Comparison of ENCODE assay signal across 30 mouse cellular contexts in genomic region chr10:121403104-121403503, GRCm38 (mm10). TPM values are rescaled to one million over a fixed set of nuclear protein-coding genes. Genes with fewer than 3 reads are reported as not detected.
DNase-seq lines count a peak whose midpoint lies in the region; ATAC-seq and TF ChIP-seq lines count a peak whose summit lies in the region.
"Had no signal": no experiment of that assay in that cellular context is flagged by ENCODE, and none has a peak within 500 bp of the region (broad histone marks: within the 10 kb centered on the region; RNA-seq: fewer than 3 reads in every experiment).

No protein-coding gene starts in this region.

- no peak overlapping the region for H3K4me2 ChIP-seq in limb, embryonic 12.5 days
- H3K4me2 ChIP-seq: embryonic facial prominence, embryonic 12.5 days; forebrain, embryonic 13.5 days; heart, embryonic 13.5 days; hindbrain, embryonic 12.5 days; hindbrain, embryonic 15.5 days had no signal

- no peak for TF ChIP-seq CTCF in cerebellum, adult 2 months (IDR thresholded peaks at IDR 0.05; ENCODE audit: borderline replicate concordance, insufficient read depth, low read depth, low read length)

- peak overlapping the region; percentile 41; the same call in 1 of the 2 replicates for H3K27ac ChIP-seq in limb, embryonic 12.5 days
- H3K27ac ChIP-seq in limb, embryonic 10.5 days: no peak overlapping the region
- H3K27ac ChIP-seq in embryonic facial prominence, embryonic 10.5 days (replicated peaks): 0 out of 2 replicates have a peak overlapping the region, but pooled peaks have one; percentile 2
- no peak overlapping the region for H3K27ac ChIP-seq in cerebellum, adult 2 months (ENCODE audit: insufficient read depth, low read length)
- H3K27ac ChIP-seq: embryonic facial prominence, embryonic 12.5 days; forebrain, embryonic 10.5 days; forebrain, embryonic 13.5 days; gastrocnemius, adult 2 months; heart, embryonic 13.5 days; hindbrain, embryonic 12.5 days; hindbrain, embryonic 15.5 days had no signal

- H3K9ac ChIP-seq in limb, embryonic 12.5 days (replicated peaks): 0 out of 2 replicates have a peak overlapping the region, but pooled peaks have one; percentile 12
- H3K9ac ChIP-seq: embryonic facial prominence, embryonic 12.5 days; forebrain, embryonic 13.5 days; forebrain, postnatal 0 days; heart, embryonic 13.5 days; hindbrain, embryonic 12.5 days; hindbrain, embryonic 15.5 days had no signal

- H3K4me1 ChIP-seq in limb, embryonic 12.5 days (replicated peaks): peaks cover 7% of the 10 kb centered on the region; the same call in 1 of the 2 replicates
- peaks cover 11% of the 10 kb centered on the region; the same call in 1 of the 2 replicates for H3K4me1 ChIP-seq in limb, embryonic 10.5 days
- peaks cover 4% of the 10 kb centered on the region for H3K4me1 ChIP-seq in embryonic facial prominence, embryonic 10.5 days
- no peaks in the 10 kb centered on the region for H3K4me1 ChIP-seq in cerebellum, adult 2 months (ENCODE audit: control insufficient read depth, insufficient read depth, low read length)
- H3K4me1 ChIP-seq: embryonic facial prominence, embryonic 12.5 days; forebrain, embryonic 10.5 days; forebrain, embryonic 13.5 days; heart, embryonic 13.5 days; hindbrain, embryonic 12.5 days; hindbrain, embryonic 15.5 days had no signal

- no peak for DNase-seq in limb, embryonic 10.5 days (ENCODE audit: low spot score)
- no peak for DNase-seq in embryonic facial prominence, embryonic 10.5 days (ENCODE audit: low spot score)
- no peak for DNase-seq in gastrocnemius, adult 8-10 months (ENCODE audit: low spot score in 2 of 2)
- no peak for DNase-seq in left cerebral cortex, postnatal 25 days (ENCODE audit: low spot score in 2 of 2)
- no peak for DNase-seq in cerebellum, adult 2 months
- DNase-seq: adrenal gland, postnatal 10 days; adrenal gland, postnatal 36 days; B cell, adult 2 months; cerebellum, adult 18-20 months; cerebellum, adult 9-11 months; cerebellum, postnatal 36 days; embryo, embryonic 11 days; forebrain, postnatal 0 days; gastrocnemius, adult 2 months; gastrocnemius, postnatal 25 days; heart, adult 18-20 months; heart, postnatal 14 days had no signal

- H3K27me3 ChIP-seq in limb, embryonic 12.5 days: no peaks in the 10 kb centered on the region
- H3K27me3 ChIP-seq in limb, embryonic 10.5 days (ENCODE audit: low read depth, poor library complexity, severe bottlenecking): no peaks in the 10 kb centered on the region
- H3K27me3 ChIP-seq in embryonic facial prominence, embryonic 10.5 days (replicated peaks; ENCODE audit: low read depth, poor library complexity, severe bottlenecking): no peaks in the 10 kb centered on the region
- H3K27me3 ChIP-seq in cerebellum, adult 2 months (ENCODE audit: control insufficient read depth, insufficient read depth, low read length): no peaks in the 10 kb centered on the region
- H3K27me3 ChIP-seq: CH12.LX; embryonic facial prominence, embryonic 12.5 days; forebrain, embryonic 13.5 days; heart, embryonic 13.5 days; hindbrain, embryonic 12.5 days; hindbrain, embryonic 15.5 days; Patski had no signal

- 62% methylated on average over 9 of the region's 9 CpGs for WGBS in limb, embryonic 12.5 days
- WGBS in limb, embryonic 10.5 days: 55% methylated on average over 9 of the region's 9 CpGs
- 74% methylated on average over 9 of the region's 9 CpGs for WGBS in embryonic facial prominence, embryonic 10.5 days
- 39% methylated on average over 9 of the region's 9 CpGs for WGBS in cerebellum, adult 2 months

- no peak overlapping the region for H3K4me3 ChIP-seq in limb, embryonic 12.5 days (replicated peaks)
- H3K4me3 ChIP-seq in limb, embryonic 10.5 days: no peak overlapping the region
- no peak overlapping the region for H3K4me3 ChIP-seq in embryonic facial prominence, embryonic 10.5 days
- H3K4me3 ChIP-seq in cerebellum, adult 2 months (replicated peaks; ENCODE audit: insufficient read depth, low read depth, low read length): no peak overlapping the region
- H3K4me3 ChIP-seq: embryonic facial prominence, embryonic 12.5 days; erythroblast, embryonic 14.5 days; forebrain, embryonic 10.5 days; forebrain, embryonic 13.5 days; gastrocnemius, adult 2 months; heart, embryonic 13.5 days; hindbrain, embryonic 12.5 days; hindbrain, embryonic 15.5 days had no signal

- H3K9me3 ChIP-seq in limb, embryonic 12.5 days: no peaks in the 10 kb centered on the region
- H3K9me3 ChIP-seq in limb, embryonic 10.5 days (replicated peaks): no peaks in the 10 kb centered on the region
- H3K9me3 ChIP-seq in embryonic facial prominence, embryonic 10.5 days: no peaks in the 10 kb centered on the region
- H3K9me3 ChIP-seq: embryonic facial prominence, embryonic 12.5 days; forebrain, embryonic 10.5 days; forebrain, embryonic 13.5 days; G1E; heart, embryonic 13.5 days; hindbrain, embryonic 12.5 days; hindbrain, embryonic 15.5 days had no signal

- ATAC-seq in limb, embryonic 12.5 days (ENCODE audit: insufficient number of reproducible peaks, insufficient read depth, low FRiP score, low TSS enrichment, low read depth): no peak
- 0 out of 2 replicates have a peak, but pooled peaks have one; percentile 27 for ATAC-seq in monocyte, adult 5-6 weeks (replicated peaks; ENCODE audit: insufficient number of reproducible peaks, low FRiP score, low TSS enrichment, poor library complexity, severe bottlenecking)
- ATAC-seq: forebrain, embryonic 13.5 days; forebrain, postnatal 0 days; intestine, postnatal 0 days; Patski had no signal

- no peaks in the 10 kb centered on the region for H3K36me3 ChIP-seq in limb, embryonic 12.5 days
- 0 out of 2 replicates have a peak, but pooled peaks cover 4% of the 10 kb centered on the region for H3K36me3 ChIP-seq in limb, embryonic 10.5 days
- H3K36me3 ChIP-seq in embryonic facial prominence, embryonic 10.5 days (replicated peaks): no peaks in the 10 kb centered on the region; the same call in 1 of the 2 replicates
- H3K36me3 ChIP-seq: embryonic facial prominence, embryonic 12.5 days; forebrain, embryonic 10.5 days; G1E; hindbrain, embryonic 12.5 days; hindbrain, embryonic 15.5 days had no signal

- no peak for TF ChIP-seq POLR2A in cerebellum, adult 2 months (IDR thresholded peaks at IDR 0.05; ENCODE audit: borderline replicate concordance, insufficient read depth, low read length)

- intact Hi-C loops in left cerebral cortex, postnatal 25 days (cut with DNase I): no loop called here

RNA-seq across cellular contexts. Expression of gene Gns, which starts 38.2 kb away (rescaled TPM):
- 38.7 and 42.1 TPM in 2 replicates for polyA plus RNA-seq in limb, embryonic 12.5 days (2016; fragmentation: Nextera tagmentation; extraction: Ambion mirVana)
- polyA plus RNA-seq in limb, embryonic 10.5 days (2016; fragmentation: Nextera tagmentation; extraction: Ambion mirVana): 29.5 and 35.6 TPM in 2 replicates
- 40.0 and 41.4 TPM in 2 replicates for polyA plus RNA-seq in embryonic facial prominence, embryonic 10.5 days (2016; fragmentation: Nextera tagmentation; extraction: Ambion mirVana)
- 88.0 to 114 TPM (median 88.1 TPM) in 3 replicates for total RNA-seq in monocyte, adult 5-6 weeks (2017)
- 10 to 100 TPM; 24.0 to 30.4 (median 28.8) TPM for total RNA-seq in gastrocnemius, adult 8-10 months (2022)
- total RNA-seq in left cerebral cortex, postnatal 25 days (2021): 10 to 100 TPM; 75.9 to 80.6 TPM
- 48.6 and 49.2 TPM in 2 replicates for polyA plus RNA-seq in cerebellum, adult 2 months (2012; rRNA removed)

RNA-seq across cellular contexts. Expression of gene Tbc1d30, which starts 52.0 kb away (rescaled TPM):
- polyA plus RNA-seq in limb, embryonic 12.5 days (2016; fragmentation: Nextera tagmentation; extraction: Ambion mirVana): 0.63 and 0.77 TPM in 2 replicates
- polyA plus RNA-seq in limb, embryonic 10.5 days (2016; fragmentation: Nextera tagmentation; extraction: Ambion mirVana): 0.26 and 0.50 TPM in 2 replicates
- polyA plus RNA-seq in embryonic facial prominence, embryonic 10.5 days (2016; fragmentation: Nextera tagmentation; extraction: Ambion mirVana): 1.8 and 2.3 TPM in 2 replicates
- 4.9 to 18.6 TPM (median 9.3 TPM) in 3 replicates for total RNA-seq in monocyte, adult 5-6 weeks (2017)
- under 1 TPM; 0.19 to 0.53 (median 0.32) TPM for total RNA-seq in gastrocnemius, adult 8-10 months (2022)
- 10 to 100 TPM; 77.5 to 87.1 TPM for total RNA-seq in left cerebral cortex, postnatal 25 days (2021)
- 25.8 and 26.0 TPM in 2 replicates for polyA plus RNA-seq in cerebellum, adult 2 months (2012; rRNA removed)
- total RNA-seq: CH12.LX had no signal
- polyA plus RNA-seq: erythroblast, embryonic 14.5 days; G1E had no signal

Comparison
In these comparisons a context has a peak if more than half of its experiments do, and no peak if none do; other contexts are left out.
1. H3K27ac ChIP-seq: peak in limb, embryonic 12.5 days (single experiment) and embryonic facial prominence, embryonic 10.5 days (single experiment); none in limb, embryonic 10.5 days (single experiment) and cerebellum, adult 2 months (single experiment).